Mouse (Mus musculus): ENCODE results near the gene Rin2.
A peak's percentile ranks its signal among the peaks of the same experiment; 100 is the strongest.
"Not testable (repeated sequence)": the region's sequence is repeated elsewhere in the genome, so short reads cannot be mapped to it uniquely, and the experiment has no call there.

Gene Rin2

GRCm38 (mm10) chr2:145900318-145900717 is 225.3 kb downstream of the Rin2 start:
- DNase-seq (ENCODE audit: low spot score), result not testable (repeated sequence)

DNA sequence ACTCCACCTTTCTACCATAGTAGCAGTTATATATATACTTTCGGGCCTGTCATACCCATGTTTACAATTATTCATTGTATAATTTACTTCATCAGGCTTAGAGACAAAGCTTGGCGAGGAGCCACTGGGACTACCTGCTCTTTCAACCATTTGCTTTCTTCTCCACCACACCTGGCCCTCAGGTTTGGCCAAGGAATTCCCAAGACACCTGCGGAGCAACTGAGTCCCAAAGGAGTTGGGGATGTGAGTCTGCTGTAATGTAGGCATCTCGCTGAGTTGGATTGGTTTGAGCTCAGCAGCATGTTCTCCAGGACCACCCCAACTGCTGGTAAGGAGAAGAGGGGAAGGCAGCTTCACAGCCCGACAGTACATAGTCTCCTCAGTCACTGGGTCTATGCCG is 226.8 kb downstream of the Rin2 start, which contains the start of gene Naa20:
Naa20 (plus strand) TSS at position 239 of the 400 bp plus-strand sequence.
- DNase-seq (ENCODE audit: low spot score), result no peak

GRCm38 (mm10) chr2:145903061-145903901 is 228.3 kb downstream of the Rin2 start:
- DNase-seq (ENCODE audit: low spot score), result peak; percentile 91

- no peak for DNase-seq (ENCODE audit: low spot score)
These were observed 229.1 kb downstream of the Rin2 start for GRCm38 (mm10) chr2:145903983-145904616.

DNA sequence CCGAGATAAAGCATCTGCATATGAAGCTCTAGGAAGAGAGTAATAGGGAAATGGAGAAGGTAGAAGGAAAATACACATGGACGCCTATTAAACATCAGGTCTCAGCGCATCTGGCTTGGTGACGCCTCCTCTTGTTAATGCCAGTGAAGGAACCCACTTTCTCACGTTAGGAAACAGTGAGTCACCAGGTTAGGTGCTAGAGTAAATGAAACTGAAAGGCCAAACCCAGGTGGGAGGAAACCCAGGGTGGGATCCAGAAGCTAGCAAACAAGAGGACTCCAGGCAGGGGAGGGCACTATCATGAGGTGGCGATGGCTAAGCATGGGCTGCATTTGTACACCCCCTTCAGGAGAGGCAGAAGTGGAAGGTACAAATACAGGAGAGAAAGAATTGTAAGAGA is 230.1 kb downstream of the Rin2 start:
- DNase-seq (ENCODE audit: low spot score), result no peak

DNA sequence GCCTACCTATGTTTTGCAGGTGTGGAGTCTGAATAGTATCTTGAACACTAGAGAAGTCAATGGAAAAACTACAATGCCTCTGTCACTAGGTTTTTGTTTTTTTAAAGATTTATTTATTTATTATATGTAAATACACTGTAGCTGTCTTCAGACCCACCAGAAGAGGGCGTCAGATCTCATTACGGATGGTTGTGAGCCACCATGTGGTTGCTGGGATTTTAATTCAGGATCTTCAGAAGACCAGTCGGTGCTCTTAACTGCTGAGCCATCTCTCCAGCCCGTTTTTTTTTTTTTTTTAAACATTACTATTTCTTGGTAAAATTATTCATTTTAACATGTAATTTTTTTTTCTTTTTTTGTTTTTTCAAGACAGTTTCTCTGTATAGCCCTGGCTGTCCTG is 230.9 kb downstream of the Rin2 start:
- DNase-seq (ENCODE audit: low spot score), result not testable (repeated sequence)

DNA sequence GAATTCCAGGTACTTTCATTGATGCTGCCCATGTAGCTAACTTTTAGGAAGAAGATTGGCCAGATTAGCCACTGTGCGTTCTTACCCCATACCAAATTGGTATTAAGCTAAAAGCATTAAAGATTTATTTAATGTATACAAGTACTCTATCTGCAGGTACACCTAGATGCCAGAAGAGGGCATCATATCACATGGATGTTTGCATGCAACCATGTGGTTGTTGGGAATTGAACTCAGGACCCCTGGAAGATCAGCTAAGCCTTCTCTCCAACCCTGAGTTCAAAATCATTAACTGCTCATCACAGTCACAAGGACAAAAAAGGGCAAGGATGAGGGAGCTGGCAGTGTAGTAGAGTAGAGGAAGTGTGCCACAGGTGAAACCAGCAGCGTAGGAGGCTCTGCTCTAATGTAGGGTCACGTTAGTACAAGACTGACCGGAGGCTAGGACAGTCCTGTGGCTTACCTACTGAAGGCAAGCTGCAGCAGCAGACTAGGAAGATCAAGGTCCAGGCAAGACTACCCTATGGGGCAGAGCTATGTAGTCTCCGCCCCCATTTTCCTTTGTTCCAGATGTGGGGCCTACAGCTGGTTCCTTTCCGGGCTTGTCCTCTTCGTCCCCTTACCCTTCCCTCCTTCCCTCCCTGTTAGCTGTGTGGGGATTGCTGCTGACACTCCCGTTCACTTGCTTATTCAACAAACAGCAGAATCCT is 246.1 kb downstream of the Rin2 start:
- no peak for DNase-seq (ENCODE audit: low spot score)

- DNase-seq (ENCODE audit: low spot score), result peak; percentile 87
These were observed 259.6 kb downstream of the Rin2 start, which contains the start of the genes Cfap61 and Crnkl1 for GRCm38 (mm10) chr2:145934339-145935231. TSS of gene Cfap61 (plus strand) at chr2:145934784. TSS of gene Crnkl1 (minus strand) at chr2:145935014.

DNA sequence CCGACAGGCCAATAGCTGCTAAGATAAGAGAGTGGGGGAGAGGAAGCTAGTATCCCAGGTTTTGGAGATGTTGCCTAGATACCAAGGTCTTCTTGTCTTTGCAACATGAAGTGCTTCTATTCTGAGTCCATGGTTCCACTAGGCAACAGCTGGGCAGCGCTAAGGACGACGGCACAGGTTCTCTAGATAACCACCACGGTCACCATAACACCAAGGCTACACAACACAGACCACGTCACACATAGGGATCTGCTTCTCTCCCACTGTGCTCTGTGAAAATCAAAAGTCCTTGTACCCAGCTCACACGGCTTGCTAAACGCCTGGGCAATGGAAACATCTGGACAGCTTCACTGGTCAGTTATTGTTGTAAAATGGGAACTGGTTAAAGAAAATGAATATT is 262.0 kb downstream of the Rin2 start:
- no peak for DNase-seq (ENCODE audit: low spot score)
